Mouse (Mus musculus) heart, postnatal 36 days (tissue): ENCODE data around the gene Sgcd. TPM values are rescaled to one million over a fixed set of nuclear protein-coding genes. Genes with fewer than 3 reads are reported as not detected.

Experiments used
- DNase-seq, 2 experiments: peaks; one replicate each; pipeline ENCODE4 v3.0.0; 2021 to 2022
- intact Hi-C: fragments of 180-260 bp; cut with DNase I; formaldehyde crosslinking; loops from one replicate; pipeline ENCODE4 v1.15.1; 2025
- total RNA-seq, 2 experiments: library from RNA; stranded (reverse); gene quantifications; 2 replicates each; pipeline ENCODE4 v1.2.3; 2021

Gene Sgcd
- total RNA-seq, 2 experiments from 2014 or later, result 72.3 to 77.2 TPM

- intact Hi-C loops, result no loop called here
- DNase-seq, result no peak
Measured at GRCm38 (mm10) chr11:46848221-46848971, 1140.4 kb downstream of the Sgcd start.

GRCm38 (mm10) chr11:46847827-46848220 lies 1140.9 kb downstream of the Sgcd start:
- DNase-seq, result no peak
- intact Hi-C loops, result no loop called here

GRCm38 (mm10) chr11:46846661-46847060 lies 1142.1 kb downstream of the Sgcd start:
- no peak for DNase-seq
- intact Hi-C loops, result no loop called here
